Comparison of ENCODE assay signal across 17 mouse cellular contexts in the genomic region with DNA sequence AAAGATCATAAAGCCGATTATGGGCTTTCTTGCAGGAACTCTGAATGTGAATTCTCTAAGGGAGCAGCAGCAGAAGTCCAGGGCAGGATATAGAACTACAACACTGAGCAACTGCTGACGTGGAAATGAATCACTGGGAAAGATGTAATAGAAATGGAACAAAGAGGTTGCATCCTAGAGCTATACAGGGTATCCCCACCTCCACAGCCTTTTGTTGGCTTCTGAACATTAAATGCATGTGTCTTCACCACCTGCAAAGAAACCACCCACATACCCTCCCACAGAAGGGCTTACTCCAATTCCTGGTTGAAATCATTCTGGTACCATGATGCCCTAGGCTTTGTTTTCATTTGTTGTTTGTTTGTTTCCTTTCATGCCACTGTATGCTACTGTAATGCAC.
"Had no signal": no experiment of that assay in that cellular context is flagged by ENCODE, and none has a peak within 500 bp of the region (broad histone marks: within the 10 kb centered on the region; RNA-seq: fewer than 3 reads in every experiment).

No protein-coding gene starts in this region.

- H3K4me1 ChIP-seq: kidney, embryonic 15.5 days; limb, embryonic 12.5 days; limb, embryonic 15.5 days; midbrain, embryonic 12.5 days; neural tube, embryonic 13.5 days had no signal

- H3K27me3 ChIP-seq: kidney, embryonic 15.5 days; limb, embryonic 12.5 days; limb, embryonic 15.5 days; midbrain, embryonic 12.5 days; neural tube, embryonic 13.5 days had no signal

- H3K4me3 ChIP-seq: kidney, embryonic 15.5 days; limb, embryonic 12.5 days; limb, embryonic 15.5 days; midbrain, embryonic 12.5 days; myocyte; neural tube, embryonic 13.5 days had no signal

- H3K36me3 ChIP-seq: kidney, embryonic 15.5 days; limb, embryonic 12.5 days; limb, embryonic 15.5 days; midbrain, embryonic 12.5 days; neural tube, embryonic 13.5 days had no signal

- DNase-seq: kidney, adult 8-10 months; kidney, postnatal 10 days; kidney, postnatal 36 days; layer of hippocampus, postnatal 36 days; liver, postnatal 0 days; lung, embryonic 14.5 days; thymus, adult 2 months; thymus, postnatal 14 days; thymus, postnatal 4 days had no signal

- H3K27ac ChIP-seq: kidney, embryonic 15.5 days; limb, embryonic 12.5 days; limb, embryonic 15.5 days; liver, embryonic 14.5 days; macrophage; midbrain, embryonic 12.5 days; neural tube, embryonic 13.5 days had no signal
